Mouse (Mus musculus): ENCODE data around the gene Exoc4.

DNA sequence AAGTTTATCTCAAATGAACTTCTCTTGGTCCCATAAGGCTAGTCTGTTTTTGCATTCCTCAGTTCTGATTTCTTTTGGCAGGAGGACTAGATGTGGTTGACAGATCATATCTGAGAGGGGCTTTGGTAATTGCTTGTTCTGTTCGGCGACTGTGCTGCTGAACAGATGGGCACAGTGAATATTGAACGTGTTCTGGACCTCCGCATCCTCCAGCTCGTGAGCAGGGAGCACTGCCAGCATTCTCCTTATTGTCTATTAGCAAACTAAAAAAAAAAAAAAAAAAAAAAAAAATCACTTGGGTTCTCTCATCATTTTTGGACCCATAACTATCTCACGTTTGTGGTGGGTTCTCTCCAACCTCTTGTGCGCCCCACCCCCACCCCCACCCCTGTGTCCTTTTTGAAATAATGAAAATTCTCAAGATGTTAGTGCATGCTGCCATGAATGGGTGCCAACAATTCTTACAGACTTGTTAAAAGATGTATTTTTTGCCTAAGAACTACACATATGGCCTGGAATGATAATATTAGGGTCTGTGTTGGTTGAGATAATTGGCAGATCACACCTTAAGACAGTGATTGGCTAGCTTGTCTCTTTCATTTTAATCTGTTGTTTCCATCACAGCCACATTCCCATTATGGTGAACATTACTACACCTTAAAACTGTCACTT is 276.9 kb downstream of the Exoc4 start:
- TF ChIP-seq POLR2A (IDR thresholded peaks at IDR 0.05; ENCODE audit: borderline replicate concordance, extremely low read depth, low read depth, low read length) (no peak), CTCF (IDR thresholded peaks at IDR 0.05; ENCODE audit: insufficient read depth, low read length) (no peak)
